Mouse (Mus musculus): ENCODE data around the gene Gm42906. TPM values are rescaled to one million over a fixed set of nuclear protein-coding genes. Genes with fewer than 3 reads are reported as not detected.
A peak's percentile ranks its signal among the peaks of the same experiment; 100 is the strongest.

Gene Gm42906
- total RNA-seq, 2 experiments from 2014 or later, result 1.6 TPM; not detected in 1

GRCm38 (mm10) chr5:151167641-151168040 lies 260.3 kb downstream of the Gm42906 start:
- intact Hi-C loops (cut with DNase I), result no loop called here
- DNase-seq, result no peak

GRCm38 (mm10) chr5:151166266-151166665 lies 261.7 kb downstream of the Gm42906 start:
- intact Hi-C loops (cut with DNase I), result no loop called here
- peak; percentile 83 to 87 for DNase-seq

- intact Hi-C loops (cut with DNase I), result no loop called here
- DNase-seq, result no peak
These were observed 262.5 kb downstream of the Gm42906 start for GRCm38 (mm10) chr5:151165381-151166016.

GRCm38 (mm10) chr5:151164815-151165214 lies 263.1 kb downstream of the Gm42906 start:
- intact Hi-C loops (cut with DNase I), result no loop called here
- no peak for DNase-seq

- no peak for DNase-seq
- intact Hi-C loops (cut with DNase I), result no loop called here
These were observed 265.3 kb downstream of the Gm42906 start for GRCm38 (mm10) chr5:151162642-151163041.

- intact Hi-C loops (cut with DNase I), result no loop called here
- DNase-seq, result no peak
These were observed 272.7 kb downstream of the Gm42906 start for GRCm38 (mm10) chr5:151155247-151155646.

- intact Hi-C loops (cut with DNase I), result no loop called here
- peak; percentile 63 to 67 for DNase-seq
These were observed 273.2 kb downstream of the Gm42906 start for GRCm38 (mm10) chr5:151154780-151155179.

GRCm38 (mm10) chr5:151154030-151154429 lies 273.9 kb downstream of the Gm42906 start:
- intact Hi-C loops (cut with DNase I), result no loop called here
- DNase-seq, result no peak

GRCm38 (mm10) chr5:151151549-151151948 lies 276.4 kb downstream of the Gm42906 start:
- intact Hi-C loops (cut with DNase I), result no loop called here
- DNase-seq, result no peak

- DNase-seq, result no peak
- intact Hi-C loops (cut with DNase I), result no loop called here
These were observed 278.5 kb downstream of the Gm42906 start for GRCm38 (mm10) chr5:151149509-151149908.

- no peak for DNase-seq
- intact Hi-C loops (cut with DNase I), result no loop called here
These were observed 279.9 kb downstream of the Gm42906 start for GRCm38 (mm10) chr5:151148079-151148478.

- intact Hi-C loops (cut with DNase I), result no loop called here
- no peak for DNase-seq
These were observed 282.2 kb downstream of the Gm42906 start for GRCm38 (mm10) chr5:151145807-151146206.

- intact Hi-C loops (cut with DNase I), result loop anchor here (5.0 kb wide), 1 partner anchor 88 kb away; the partner anchor contains the start of gene Stard13
- no peak for DNase-seq
These were observed 284.0 kb downstream of the Gm42906 start for GRCm38 (mm10) chr5:151143955-151144354.

GRCm38 (mm10) chr5:151142671-151143601 lies 285.0 kb downstream of the Gm42906 start:
- DNase-seq, result peak; percentile 45 to 59
- intact Hi-C loops (cut with DNase I), result loop anchor here (1.0 to 5.0 kb wide), 2 partner anchors 89 to 225 kb away; partner anchors contain the start of gene Stard13

GRCm38 (mm10) chr5:151142241-151142640 lies 285.7 kb downstream of the Gm42906 start:
- peak; percentile 48 to 63 for DNase-seq
- intact Hi-C loops (cut with DNase I), result loop anchor here (1.0 to 5.0 kb wide), 2 partner anchors 90 to 226 kb away; partner anchors contain the start of gene Stard13

GRCm38 (mm10) chr5:151137901-151138300 lies 290.1 kb downstream of the Gm42906 start:
- DNase-seq, result no peak
- intact Hi-C loops (cut with DNase I), result loop anchor here (2.0 kb wide), 1 partner anchor 41 kb away; no protein-coding TSS in a partner anchor

GRCm38 (mm10) chr5:151137311-151137710 lies 290.7 kb downstream of the Gm42906 start:
- DNase-seq, result no peak
- intact Hi-C loops (cut with DNase I), result loop anchor here (2.0 kb wide), 1 partner anchor 41 kb away; no protein-coding TSS in a partner anchor

GRCm38 (mm10) chr5:151135965-151136364 lies 292.0 kb downstream of the Gm42906 start:
- intact Hi-C loops (cut with DNase I), result loop anchor here (2.0 kb wide), 1 partner anchor 43 kb away; no protein-coding TSS in a partner anchor

GRCm38 (mm10) chr5:151135078-151135826 lies 292.7 kb downstream of the Gm42906 start:
- intact Hi-C loops (cut with DNase I), result no loop called here
- DNase-seq, result peak in 1 of 2 experiments; percentile 25

More at GRCm38 (mm10) chr5:151135965-151136364, 292.0 kb downstream of the Gm42906 start:
- DNase-seq, result no peak

- DNase-seq, result no peak
- intact Hi-C loops (cut with DNase I), result no loop called here
These were observed 293.8 kb downstream of the Gm42906 start for GRCm38 (mm10) chr5:151134202-151134601.

All from heart, postnatal 10 days (tissue).